Mouse (Mus musculus) heart, adult 2 months (tissue): ENCODE results near the gene Pdzd2. TPM values are rescaled to one million over a fixed set of nuclear protein-coding genes. Genes with fewer than 3 reads are reported as not detected.

Source experiments
- DNase-seq, 2 experiments: peaks; one replicate each; pipeline ENCODE4 v3.0.0; 2021
- H3K27ac ChIP-seq: fragments of 200-600 bp; 2 replicates; pipeline ENCODE4 v1.8.1; 2022
- H3K27me3 ChIP-seq: fragments of 200-500 bp; 2 replicates; pipeline ENCODE4 v1.6.1; 2012; ENCODE audit warnings: mild to moderate bottlenecking, low read length, inconsistent platforms, mixed read lengths; ENCODE audit not compliant: control insufficient read depth, insufficient read depth
- H3K36me3 ChIP-seq: fragments of 200-500 bp; 2 replicates; pipeline ENCODE4 v1.6.1; 2012; ENCODE audit warnings: low read length, inconsistent platforms; ENCODE audit not compliant: control insufficient read depth, insufficient read depth
- H3K4me1 ChIP-seq: fragments of 200-500 bp; 2 replicates; pipeline ENCODE4 v1.6.1; 2011; ENCODE audit warnings: low read length; ENCODE audit not compliant: control insufficient read depth, insufficient read depth
- H3K4me3 ChIP-seq: fragments of 200-600 bp; 2 replicates; pipeline ENCODE4 v1.8.1; 2022
- H3K79me2 ChIP-seq: fragments of 200-500 bp; replicated peaks from 2 replicates; pipeline ENCODE4 v1.6.1; 2012; ENCODE audit warnings: mild to moderate bottlenecking, inconsistent platforms, low read length, moderate library complexity, mixed read lengths; ENCODE audit not compliant: control insufficient read depth, insufficient read depth
- H3K9ac ChIP-seq: fragments of 200-500 bp; 2 replicates; pipeline ENCODE4 v1.6.1; 2012; ENCODE audit warnings: low read depth, mild to moderate bottlenecking, control low read depth, inconsistent platforms, low read length, mixed read lengths
- CTCF ChIP-seq: fragments of 200-600 bp; IDR thresholded peaks from 2 replicates; pipeline ENCODE4 v1.8.1; 2022; ENCODE audit warnings: antibody characterized with exemption, mild to moderate bottlenecking, moderate library complexity
- EP300 ChIP-seq: fragments of 200-500 bp; IDR thresholded peaks from 2 replicates; pipeline ENCODE4 v1.6.1; 2011; ENCODE audit warnings: low read depth, low read length, control low read depth; ENCODE audit not compliant: insufficient read depth
- POLR2A ChIP-seq: fragments of 200-500 bp; IDR thresholded peaks from 2 replicates; pipeline ENCODE4 v1.6.1; 2011; ENCODE audit warnings: mild to moderate bottlenecking, low read depth, low read length, control low read depth; ENCODE audit not compliant: insufficient read depth
- WGBS: fragments of 180-500 bp; shearing (Covaris S2); methylation state at CpG from one replicate; pipeline ENCODE4 v1.1.7; 2018; 5-methylcytosine and 5-hydroxymethylcytosine counted together
- intact Hi-C: fragments of 180-260 bp; cut with DNase I; formaldehyde crosslinking; loops from one replicate; pipeline ENCODE4 v1.15.1; 2025
- polyA plus RNA-seq: library from polyadenylated mRNA; depleted of rRNA; stranded (reverse); fragments of >200 nt; gene quantifications from 2 replicates; pipeline ENCODE4 v1.2.3, GENCODE M21; 2012
- total RNA-seq, 2 experiments: library from RNA; stranded (reverse); gene quantifications; 2 replicates each; pipeline ENCODE4 v1.2.3; 2021

Pdzd2 gene
- total and polyA plus RNA-seq, 3 experiments, result 15.0 to 83.9 (median 78.9) TPM

DNA sequence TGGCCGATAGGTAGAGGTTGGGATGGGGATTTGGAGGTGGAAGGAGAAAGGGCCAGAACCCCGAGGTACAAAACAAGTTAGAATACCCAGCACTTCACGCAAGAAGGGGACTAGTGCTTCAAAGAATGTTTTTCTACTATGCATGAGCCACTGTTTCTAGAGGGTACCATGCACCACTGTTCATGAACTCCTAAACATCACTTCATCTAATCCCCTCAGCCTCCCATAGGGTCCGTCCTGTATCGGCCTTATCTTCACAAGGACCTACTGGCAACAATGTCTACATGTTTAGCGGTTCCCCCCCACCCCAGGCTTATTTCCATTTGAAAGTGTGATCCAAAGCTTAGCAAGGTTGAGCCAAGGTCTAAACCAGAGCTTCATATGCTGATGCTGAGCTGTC is 162.0 kb downstream of the Pdzd2 start:
- WGBS, result 69% methylated on average over 6 of the region's 6 CpGs
- H3K27ac ChIP-seq, result peak overlapping the region; percentile 8; the same call in 1 of the 2 replicates
- H3K4me1 ChIP-seq, result peaks cover 6% of the 10 kb centered on the region
- H3K4me3 ChIP-seq, result no peak overlapping the region
- no peak for DNase-seq
- no peak overlapping the region for H3K9ac ChIP-seq
- no peak for TF ChIP-seq POLR2A
- TF ChIP-seq EP300, result no peak
- H3K36me3 ChIP-seq, result no peaks in the 10 kb centered on the region
- intact Hi-C loops, result loop anchor here (5.0 to 10.0 kb wide), 2 partner anchors 75 to 373 kb away; partner anchors contain the start of gene Mtmr12
- no peaks in the 10 kb centered on the region for H3K79me2 ChIP-seq
- no peaks in the 10 kb centered on the region for H3K27me3 ChIP-seq

DNA sequence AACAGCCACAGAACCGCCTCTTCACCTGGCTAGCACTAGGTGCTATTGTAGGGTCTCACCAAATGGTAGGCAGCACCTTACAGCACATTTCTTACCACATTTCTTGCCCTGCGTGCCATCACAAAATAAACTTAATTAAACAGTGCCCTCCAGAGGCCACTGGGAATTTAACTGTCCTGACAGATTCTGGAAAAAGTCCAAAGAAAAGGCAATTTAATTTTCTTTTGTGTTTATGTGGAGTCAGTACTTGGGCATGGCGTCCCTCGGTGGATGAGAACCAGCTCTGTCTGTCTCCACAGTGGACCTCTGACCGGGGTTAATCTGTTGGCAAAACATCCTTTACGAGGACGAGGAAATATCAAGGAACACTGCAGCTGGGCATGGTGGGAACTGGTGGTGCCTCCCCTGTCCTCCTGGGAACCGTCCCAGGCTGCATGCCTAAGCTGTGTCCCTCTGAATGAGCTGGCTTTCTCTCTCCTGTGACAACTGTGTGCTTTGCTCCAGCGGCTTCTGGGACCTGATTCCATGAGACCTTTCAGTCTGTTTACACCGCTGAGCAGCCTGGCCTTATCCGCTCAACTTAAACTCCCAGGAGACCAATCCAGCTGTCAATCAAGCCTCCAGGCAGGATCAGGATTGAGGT is 162.5 kb downstream of the Pdzd2 start:
- Histone ChIP-seq H3K36me3 (no peaks in the 10 kb centered on the region), H3K27ac (peak overlapping the region; percentile 8), H3K27me3 (no peaks in the 10 kb centered on the region), H3K4me3 (peak overlapping the region; percentile 1; the same call in 1 of the 2 replicates), H3K4me1 (peaks cover 6% of the 10 kb centered on the region), H3K79me2 (no peaks in the 10 kb centered on the region), H3K9ac (no peak overlapping the region)
- 16% methylated on average over 11 of the region's 11 CpGs for WGBS
- TF ChIP-seq POLR2A, result no peak
- peak; percentile 81 for TF ChIP-seq CTCF
- TF ChIP-seq EP300, result no peak
- intact Hi-C loops, result loop anchor here (5.0 to 10.0 kb wide), 2 partner anchors 75 to 372 kb away; partner anchors contain the start of gene Mtmr12
- DNase-seq, result peak; percentile 49 to 50

DNA sequence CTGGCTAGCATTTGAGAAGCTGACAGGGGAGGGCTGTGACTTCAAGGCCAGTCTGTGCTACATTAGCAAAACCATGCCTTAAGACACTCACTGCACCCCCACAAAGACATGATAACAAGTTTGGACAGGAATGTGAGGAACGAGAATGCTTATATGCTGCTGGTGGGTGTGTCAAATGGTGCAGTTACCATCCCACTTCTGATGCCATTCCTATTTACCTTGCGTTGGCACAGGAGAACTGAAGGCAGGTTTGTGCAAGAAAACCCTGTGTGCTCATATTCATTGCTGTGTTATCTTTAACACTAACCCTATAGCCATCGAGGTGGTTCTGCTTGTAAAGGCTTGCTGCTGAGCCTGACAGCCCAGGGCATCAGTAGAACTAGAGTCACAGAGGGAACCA is 166.1 kb downstream of the Pdzd2 start:
- TF ChIP-seq POLR2A (no peak), CTCF (no peak), EP300 (no peak)
- no peak for DNase-seq
- Histone ChIP-seq H3K27ac (no peak overlapping the region), H3K4me3 (no peak overlapping the region), H3K36me3 (no peaks in the 10 kb centered on the region), H3K9ac (no peak overlapping the region), H3K79me2 (no peaks in the 10 kb centered on the region), H3K4me1 (peaks cover 6% of the 10 kb centered on the region), H3K27me3 (no peaks in the 10 kb centered on the region)
- intact Hi-C loops, result loop anchor here (10.0 kb wide), 1 partner anchor 369 kb away; the partner anchor contains the start of gene Mtmr12
- 72% methylated on average over 3 of the region's 3 CpGs for WGBS

DNA sequence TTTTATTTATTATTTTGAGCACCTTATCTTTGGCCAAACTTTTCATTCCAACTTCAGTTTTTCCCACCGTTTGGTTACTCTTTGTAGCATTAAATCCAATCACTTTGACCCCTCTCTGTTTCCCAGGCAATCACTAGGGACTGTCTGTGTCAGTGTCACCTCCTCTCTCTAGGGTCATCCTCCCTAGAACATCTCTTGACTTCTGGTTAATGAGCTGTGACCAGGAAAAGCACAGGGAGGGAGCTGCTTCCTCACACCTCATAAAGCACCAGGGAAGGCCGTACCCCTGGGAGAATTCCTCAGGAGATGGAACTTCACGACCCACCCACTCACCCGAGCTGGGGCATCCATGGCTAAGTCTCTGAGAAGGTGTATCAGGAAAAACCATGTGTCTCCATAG is 168.6 kb downstream of the Pdzd2 start:
- DNase-seq, result no peak
- intact Hi-C loops, result loop anchor here (10.0 kb wide), 1 partner anchor 366 kb away; the partner anchor contains the start of gene Mtmr12
- H3K9ac ChIP-seq, result no peak overlapping the region
- TF ChIP-seq POLR2A (no peak), CTCF (no peak), EP300 (no peak)
- H3K4me1 ChIP-seq, result peaks cover 7% of the 10 kb centered on the region
- no peaks in the 10 kb centered on the region for H3K27me3 ChIP-seq
- H3K79me2 ChIP-seq, result no peaks in the 10 kb centered on the region
- 63% methylated on average over 4 of the region's 4 CpGs for WGBS
- H3K4me3 ChIP-seq, result no peak overlapping the region
- H3K36me3 ChIP-seq, result no peaks in the 10 kb centered on the region
- H3K27ac ChIP-seq, result no peak overlapping the region

DNA sequence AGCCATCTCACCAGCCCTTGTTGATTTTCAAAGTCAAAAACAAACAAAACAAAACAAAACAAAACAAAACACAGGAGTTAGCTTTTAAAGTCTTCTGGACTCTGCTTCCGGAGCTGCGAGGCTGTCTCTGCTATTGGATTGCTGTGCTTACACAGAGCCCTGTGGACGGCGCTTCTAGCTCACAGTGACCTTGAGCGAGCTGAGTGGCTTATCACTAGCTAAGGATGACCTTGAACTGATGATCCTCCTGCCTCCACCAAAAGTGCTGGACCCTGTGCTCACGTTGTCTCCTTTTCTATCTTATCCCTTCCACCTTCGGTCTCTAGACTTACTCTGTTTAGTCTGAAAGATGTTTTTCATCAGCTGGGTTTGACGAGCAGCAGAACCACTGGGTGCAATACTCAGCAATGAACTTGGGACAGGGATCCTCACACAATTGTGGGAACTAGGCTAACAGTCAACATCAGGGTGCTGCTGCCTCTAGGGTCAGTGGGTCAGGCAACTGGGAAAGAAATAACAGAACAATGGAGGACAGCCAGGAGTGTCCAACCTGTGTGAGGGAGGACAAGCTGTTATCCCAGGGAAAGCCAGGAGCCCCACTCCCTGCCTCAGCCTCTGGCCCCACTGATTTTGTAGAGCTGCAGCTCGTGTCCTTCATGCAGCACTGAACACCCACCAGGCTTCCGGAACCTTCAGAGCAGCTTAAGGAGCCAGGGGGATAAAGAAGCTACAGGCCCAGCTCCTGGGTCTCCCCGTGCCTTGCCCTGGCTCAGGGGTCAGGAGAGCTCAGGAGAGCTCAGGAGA is 172.9 kb downstream of the Pdzd2 start:
- Histone ChIP-seq H3K36me3 (no peaks in the 10 kb centered on the region; the same call in 1 of the 2 replicates), H3K9ac (no peak overlapping the region), H3K27ac (peak overlapping the region; percentile 57), H3K27me3 (no peaks in the 10 kb centered on the region), H3K4me1 (peaks cover 10% of the 10 kb centered on the region), H3K79me2 (no peaks in the 10 kb centered on the region), H3K4me3 (no peak overlapping the region)
- WGBS, result 65% methylated on average over 11 of the region's 11 CpGs
- peak in 1 of 2 experiments; percentile 20 for DNase-seq
- no peak for TF ChIP-seq POLR2A
- TF ChIP-seq CTCF, result no peak
- TF ChIP-seq EP300, result 0 out of 2 replicates have a peak, but pooled peaks have one; percentile 41
- intact Hi-C loops, result no loop called here
